Comparison of ENCODE assay signal across 10 mouse cellular contexts in genomic region chr16:48973548-48973947, GRCm38 (mm10). TPM values are rescaled to one million over a fixed set of nuclear protein-coding genes. Genes with fewer than 3 reads are reported as not detected.
DNase-seq lines count a peak whose midpoint lies in the region; TF ChIP-seq lines count a peak whose summit lies in the region.
"Had no signal": no experiment of that assay in that cellular context is flagged by ENCODE, and none has a peak within 500 bp of the region (broad histone marks: within the 10 kb centered on the region; RNA-seq: fewer than 3 reads in every experiment).

No protein-coding gene starts in this region.

- H3K27ac ChIP-seq in heart, adult 2 months = no peak overlapping the region
- no peak overlapping the region for H3K27ac ChIP-seq in thymus, adult 2 months (ENCODE audit: control insufficient read depth, insufficient read depth, low read length)
- H3K27ac ChIP-seq: neural tube, embryonic 12.5 days had no signal

- WGBS in heart, adult 2 months = 98% methylated on average over 1 of the region's 1 CpGs
- 100% methylated on average over 1 of the region's 1 CpGs for WGBS in thymus, adult 2 months

- TF ChIP-seq EP300 in heart, adult 2 months (IDR thresholded peaks at IDR 0.05; ENCODE audit: insufficient read depth, low read depth, low read length) = no peak

- H3K4me3 ChIP-seq in heart, adult 2 months = no peak overlapping the region
- no peak overlapping the region for H3K4me3 ChIP-seq in thymus, adult 2 months (ENCODE audit: control insufficient read depth, insufficient read depth, low read length)
- H3K4me3 ChIP-seq: neural tube, embryonic 12.5 days had no signal

- no peaks in the 10 kb centered on the region for H3K36me3 ChIP-seq in heart, adult 2 months (ENCODE audit: control insufficient read depth, insufficient read depth, low read length)
- no peaks in the 10 kb centered on the region for H3K36me3 ChIP-seq in thymus, adult 2 months (ENCODE audit: control insufficient read depth, insufficient read depth, low read length)

- no peak for DNase-seq in heart, adult 2 months
- DNase-seq in heart, adult 11 months = no peak
- peak; percentile 16 for DNase-seq in thymus, adult 2 months
- DNase-seq in thymus, adult 18-20 months = no peak
- peak; percentile 44 for DNase-seq in adipocyte (ENCODE audit: low spot score)
- DNase-seq in retina, postnatal 1 day = peak; percentile 32
- DNase-seq in adrenal gland, adult 2 months = no peak
- DNase-seq in adrenal gland, postnatal 4 days (ENCODE audit: low spot score in 2 of 2) = no peak
- DNase-seq: cerebellum, adult 11 months had no signal

- TF ChIP-seq POLR2A in heart, adult 2 months (IDR thresholded peaks at IDR 0.05; ENCODE audit: insufficient read depth, low read depth, low read length) = no peak
- TF ChIP-seq POLR2A in thymus, adult 2 months (IDR thresholded peaks at IDR 0.05; ENCODE audit: control insufficient read depth, extremely low read depth, insufficient read depth, low read length, poor library complexity) = no peak

- H3K79me2 ChIP-seq in heart, adult 2 months (replicated peaks; ENCODE audit: control insufficient read depth, insufficient read depth, low read length) = no peaks in the 10 kb centered on the region

- no peaks in the 10 kb centered on the region for H3K4me1 ChIP-seq in heart, adult 2 months (ENCODE audit: control insufficient read depth, insufficient read depth, low read length)
- H3K4me1 ChIP-seq in thymus, adult 2 months (replicated peaks; ENCODE audit: control insufficient read depth, insufficient read depth, low read length) = no peaks in the 10 kb centered on the region
- H3K4me1 ChIP-seq: neural tube, embryonic 12.5 days had no signal

- H3K27me3 ChIP-seq in heart, adult 2 months (ENCODE audit: control insufficient read depth, insufficient read depth, low read length) = no peaks in the 10 kb centered on the region
- H3K27me3 ChIP-seq in thymus, adult 2 months (ENCODE audit: control insufficient read depth, insufficient read depth, low read length) = no peaks in the 10 kb centered on the region
- H3K27me3 ChIP-seq: neural tube, embryonic 12.5 days had no signal

- intact Hi-C loops in heart, adult 2 months (cut with DNase I) = no loop called here

- TF ChIP-seq CTCF in heart, adult 2 months (IDR thresholded peaks at IDR 0.05) = peak; percentile 41
- no peak for TF ChIP-seq CTCF in thymus, adult 2 months (IDR thresholded peaks at IDR 0.05; ENCODE audit: borderline replicate concordance, control insufficient read depth, extremely low read depth, insufficient read depth, low read length, poor library complexity)

- no peak overlapping the region for H3K9ac ChIP-seq in heart, adult 2 months (ENCODE audit: low read depth, low read length)
- H3K9ac ChIP-seq: neural tube, embryonic 12.5 days had no signal

RNA-seq across cellular contexts. Expression of gene Dzip3, which starts 20.4 kb away (rescaled TPM):
- 1 to 10 TPM; 7.6 to 8.3 TPM for total RNA-seq in heart, adult 2 months (2021)
- 1.6 and 4.0 TPM in 2 replicates for polyA plus RNA-seq in heart, adult 2 months (2012; rRNA removed)
- 4.4 and 5.7 TPM in 2 replicates for polyA plus RNA-seq in thymus, adult 2 months (2012; rRNA removed)
- 10 to 100 TPM; 17.0 to 23.9 TPM for total RNA-seq in adrenal gland, adult 2 months (2021)
- polyA plus RNA-seq in adrenal gland, adult 2 months (2012; rRNA removed) = 1.3 and 2.1 TPM in 2 replicates
- total RNA-seq in adrenal gland, postnatal 4 days (2021) = 10 to 100 TPM; 22.2 to 25.1 TPM

RNA-seq across cellular contexts. Expression of gene Cip2a, which starts 20.4 kb away (rescaled TPM):
- 1 to 10 TPM in 1 of 2 experiments, under 1 TPM in 1; 0.82 to 1.0 TPM for total RNA-seq in heart, adult 2 months (2021)
- 0.41 and 0.64 TPM in 2 replicates for polyA plus RNA-seq in heart, adult 2 months (2012; rRNA removed)
- polyA plus RNA-seq in thymus, adult 2 months (2012; rRNA removed) = 16.7 and 19.2 TPM in 2 replicates
- total RNA-seq in adrenal gland, adult 2 months (2021) = 1 to 10 TPM; 1.2 to 1.9 TPM
- 0.07 and 0.30 TPM in 2 replicates for polyA plus RNA-seq in adrenal gland, adult 2 months (2012; rRNA removed)
- 10 to 100 TPM; 11.9 to 15.1 TPM for total RNA-seq in adrenal gland, postnatal 4 days (2021)

Comparison
In these comparisons a context has a peak if more than half of its experiments do, and no peak if none do; other contexts are left out.
1. DNase-seq: peak in thymus, adult 2 months (single experiment), adipocyte (single experiment) and retina, postnatal 1 day (single experiment); none in heart, adult 2 months (0 of 2), heart, adult 11 months (single experiment), thymus, adult 18-20 months (0 of 2), adrenal gland, adult 2 months (single experiment) and adrenal gland, postnatal 4 days (0 of 2).
2. RNA of gene Cip2a, which starts 20.4 kb away (total RNA-seq): 11.9 to 15.1 TPM in adrenal gland, postnatal 4 days; 1.2 to 1.9 TPM in adrenal gland, adult 2 months and 0.82 to 1.0 TPM in heart, adult 2 months; every median in the first group is over 4 times any median in the second.